Mouse (Mus musculus): ENCODE data around the gene Hectd4. TPM values are rescaled to one million over a fixed set of nuclear protein-coding genes. Genes with fewer than 3 reads are reported as not detected.
A peak's percentile ranks its signal among the peaks of the same experiment; 100 is the strongest.
"Not testable (repeated sequence)": the region's sequence is repeated elsewhere in the genome, so short reads cannot be mapped to it uniquely, and the experiment has no call there.

Gene Hectd4
- total and polyA plus RNA-seq, 2 experiments from 2014 or later: 15.9 to 107 TPM

GRCm38 (mm10) chr5:121216126-121216446 lies 3.9 kb upstream of the Hectd4 start:
- DNase-seq (ENCODE audit: low spot score): no peak
- H3K36me3 ChIP-seq (ENCODE audit: insufficient read depth, low read length): peaks cover 13% of the 10 kb centered on the region; the same call in 1 of the 2 replicates
- H3K4me3 ChIP-seq (ENCODE audit: low read length): no peak overlapping the region
- ATAC-seq: no peak
- no peak overlapping the region for H3K27ac ChIP-seq
- no peak overlapping the region for H3K9ac ChIP-seq (replicated peaks; ENCODE audit: low read length)
- no peak for TF ChIP-seq CTCF (IDR thresholded peaks at IDR 0.05; ENCODE audit: low read depth)
- 66% methylated on average over 12 of the region's 12 CpGs for WGBS
- no peak overlapping the region for H3K4me2 ChIP-seq (ENCODE audit: low read depth, low read length)
- no peaks in the 10 kb centered on the region for H3K4me1 ChIP-seq (ENCODE audit: insufficient read depth, low read length)
- H3K9me3 ChIP-seq (ENCODE audit: low read length): no peaks in the 10 kb centered on the region
- H3K27me3 ChIP-seq (ENCODE audit: insufficient read depth, low read length): no peaks in the 10 kb centered on the region

- H3K9ac ChIP-seq (replicated peaks; ENCODE audit: low read length); ATAC-seq; DNase-seq (ENCODE audit: low spot score): not testable (repeated sequence)
Measured at GRCm38 (mm10) chr5:121216584-121217312, 3.3 kb upstream of the Hectd4 start.

GRCm38 (mm10) chr5:121217313-121217634 lies 2.7 kb upstream of the Hectd4 start:
- H3K9me3 ChIP-seq (ENCODE audit: low read length): no peaks in the 10 kb centered on the region
- no peak overlapping the region for H3K4me3 ChIP-seq (ENCODE audit: low read length)
- 93% methylated on average over 2 of the region's 2 CpGs for WGBS
- no peak overlapping the region for H3K27ac ChIP-seq
- no peak for DNase-seq (ENCODE audit: low spot score)
- peaks cover 2% of the 10 kb centered on the region; the same call in 1 of the 2 replicates for H3K36me3 ChIP-seq (ENCODE audit: insufficient read depth, low read length)
- H3K27me3 ChIP-seq (ENCODE audit: insufficient read depth, low read length): no peaks in the 10 kb centered on the region
- H3K9ac ChIP-seq (replicated peaks; ENCODE audit: low read length): no peak overlapping the region
- H3K4me2 ChIP-seq (ENCODE audit: low read depth, low read length): no peak overlapping the region
- ATAC-seq: no peak
- no peak for TF ChIP-seq CTCF (IDR thresholded peaks at IDR 0.05; ENCODE audit: low read depth)
- H3K4me1 ChIP-seq (ENCODE audit: insufficient read depth, low read length): no peaks in the 10 kb centered on the region

More at GRCm38 (mm10) chr5:121216584-121217312, 3.3 kb upstream of the Hectd4 start:
- H3K27me3 ChIP-seq (ENCODE audit: insufficient read depth, low read length); H3K27ac ChIP-seq; H3K4me2 ChIP-seq (ENCODE audit: low read depth, low read length); H3K4me1 ChIP-seq (ENCODE audit: insufficient read depth, low read length); H3K4me3 ChIP-seq (ENCODE audit: low read length); H3K9me3 ChIP-seq (ENCODE audit: low read length); H3K36me3 ChIP-seq (ENCODE audit: insufficient read depth, low read length): not testable (repeated sequence)
- 79% methylated on average over 9 of the region's 9 CpGs for WGBS

- Histone ChIP-seq H3K9me3 (ENCODE audit: low read length) (no peaks in the 10 kb centered on the region), H3K27me3 (ENCODE audit: insufficient read depth, low read length) (no peaks in the 10 kb centered on the region), H3K4me2 (ENCODE audit: low read depth, low read length) (no peak overlapping the region), H3K4me1 (ENCODE audit: insufficient read depth, low read length) (0 out of 2 replicates have a peak, but pooled peaks cover 5% of the 10 kb centered on the region), H3K4me3 (ENCODE audit: low read length) (no peak overlapping the region), H3K27ac (no peak overlapping the region), H3K36me3 (ENCODE audit: insufficient read depth, low read length) (no peaks in the 10 kb centered on the region), H3K9ac (replicated peaks; ENCODE audit: low read length) (no peak overlapping the region)
- 72% methylated on average over 1 of the region's 1 CpGs for WGBS
- no peak for TF ChIP-seq CTCF (IDR thresholded peaks at IDR 0.05; ENCODE audit: low read depth)
- no peak for ATAC-seq
- DNase-seq (ENCODE audit: low spot score): no peak
Measured at GRCm38 (mm10) chr5:121219190-121219589, 829 bp upstream of the Hectd4 start.

GRCm38 (mm10) chr5:121220732-121221301 lies 798 bp downstream of the Hectd4 start:
- no peaks in the 10 kb centered on the region for H3K27me3 ChIP-seq (ENCODE audit: insufficient read depth, low read length)
- H3K4me1 ChIP-seq (ENCODE audit: insufficient read depth, low read length): 0 out of 2 replicates have a peak, but pooled peaks cover 5% of the 10 kb centered on the region
- ATAC-seq: peak; percentile 57
- peak overlapping the region; percentile 98 for H3K4me3 ChIP-seq (ENCODE audit: low read length)
- 1% methylated on average over 27 of the region's 38 CpGs for WGBS
- no peaks in the 10 kb centered on the region for H3K36me3 ChIP-seq (ENCODE audit: insufficient read depth, low read length)
- peak overlapping the region; percentile 85 for H3K4me2 ChIP-seq (ENCODE audit: low read depth, low read length)
- no peaks in the 10 kb centered on the region for H3K9me3 ChIP-seq (ENCODE audit: low read length)
- H3K27ac ChIP-seq: peak overlapping the region; percentile 92
- no peak for TF ChIP-seq CTCF (IDR thresholded peaks at IDR 0.05; ENCODE audit: low read depth)
- DNase-seq (ENCODE audit: low spot score): peak; percentile 58
- peak overlapping the region; percentile 94 for H3K9ac ChIP-seq (replicated peaks; ENCODE audit: low read length)

GRCm38 (mm10) chr5:121221328-121221850 lies 1.4 kb downstream of the Hectd4 start:
- TF ChIP-seq CTCF (IDR thresholded peaks at IDR 0.05; ENCODE audit: low read depth): no peak
- WGBS: 6% methylated on average over 23 of the region's 23 CpGs
- Histone ChIP-seq H3K36me3 (ENCODE audit: insufficient read depth, low read length) (no peaks in the 10 kb centered on the region), H3K4me1 (ENCODE audit: insufficient read depth, low read length) (0 out of 2 replicates have a peak, but pooled peaks cover 5% of the 10 kb centered on the region), H3K4me3 (ENCODE audit: low read length) (peak overlapping the region; percentile 98), H3K27ac (peak overlapping the region; percentile 92), H3K4me2 (ENCODE audit: low read depth, low read length) (peak overlapping the region; percentile 85), H3K9ac (replicated peaks; ENCODE audit: low read length) (peak overlapping the region; percentile 94), H3K27me3 (ENCODE audit: insufficient read depth, low read length) (no peaks in the 10 kb centered on the region), H3K9me3 (ENCODE audit: low read length) (no peaks in the 10 kb centered on the region)
- DNase-seq (ENCODE audit: low spot score) (peak; percentile 43), ATAC-seq (peak; percentile 28; the same call in 1 of the 2 replicates)

GRCm38 (mm10) chr5:121224020-121224419 lies 4.0 kb downstream of the Hectd4 start:
- H3K27me3 ChIP-seq (ENCODE audit: insufficient read depth, low read length); H3K36me3 ChIP-seq (ENCODE audit: insufficient read depth, low read length); H3K9me3 ChIP-seq (ENCODE audit: low read length); DNase-seq (ENCODE audit: low spot score); H3K4me1 ChIP-seq (ENCODE audit: insufficient read depth, low read length); H3K4me3 ChIP-seq (ENCODE audit: low read length); H3K4me2 ChIP-seq (ENCODE audit: low read depth, low read length); H3K9ac ChIP-seq (replicated peaks; ENCODE audit: low read length); H3K27ac ChIP-seq; ATAC-seq: not testable (repeated sequence)
- WGBS: 89% methylated on average over 4 of the region's 4 CpGs

All from hindbrain, postnatal 0 days (tissue).